Mouse (Mus musculus): ENCODE data around the gene Bcl2. TPM values are rescaled to one million over a fixed set of nuclear protein-coding genes. Genes with fewer than 3 reads are reported as not detected.

Bcl2 gene
- polyA plus RNA-seq, 1 experiment from 2014 or later: 5.6 TPM

DNA sequence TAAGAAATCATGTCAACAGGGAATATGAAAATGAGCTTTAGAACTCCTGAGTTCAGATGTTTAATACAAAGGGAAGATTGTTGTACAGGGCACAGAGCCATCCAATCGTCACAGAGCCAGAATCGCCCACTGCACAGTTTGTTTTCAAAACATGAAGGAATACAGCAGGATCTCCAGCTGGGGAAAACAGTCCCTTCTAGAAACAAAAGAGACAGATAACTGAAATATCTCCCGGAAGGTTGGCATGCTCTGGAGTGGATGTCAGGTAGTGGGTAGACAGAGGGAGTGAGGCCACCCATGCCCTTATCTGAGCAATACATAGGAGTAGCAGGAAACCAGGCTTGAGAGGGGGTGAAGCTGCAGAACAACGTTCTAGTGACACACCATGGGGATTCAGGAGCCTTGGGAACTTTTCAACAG, 60.6 kb downstream of the Bcl2 start:
- Histone ChIP-seq H3K9ac (ENCODE audit: low read length) (no peak overlapping the region), H3K27ac (replicated peaks) (no peak overlapping the region), H3K9me3 (ENCODE audit: control insufficient read depth, low read length) (no peaks in the 10 kb centered on the region), H3K36me3 (ENCODE audit: control insufficient read depth, insufficient read depth, low read length) (no peaks in the 10 kb centered on the region), H3K4me3 (ENCODE audit: low read depth, low read length) (no peak overlapping the region), H3K4me2 (replicated peaks; ENCODE audit: low read depth) (no peak overlapping the region), H3K27me3 (ENCODE audit: control insufficient read depth, insufficient read depth, low read length) (no peaks in the 10 kb centered on the region), H3K4me1 (replicated peaks; ENCODE audit: control insufficient read depth, insufficient read depth) (no peaks in the 10 kb centered on the region)
- WGBS: 57% methylated on average over 4 of the region's 4 CpGs
- no peak for ATAC-seq (ENCODE audit: low FRiP score, low TSS enrichment)
- no peak for TF ChIP-seq CTCF (IDR thresholded peaks at IDR 0.05; ENCODE audit: low read depth)
- TF ChIP-seq EP300 (optimal IDR thresholded peaks at IDR 0.05): no peak
- no peak for DNase-seq (ENCODE audit: low spot score)

DNA sequence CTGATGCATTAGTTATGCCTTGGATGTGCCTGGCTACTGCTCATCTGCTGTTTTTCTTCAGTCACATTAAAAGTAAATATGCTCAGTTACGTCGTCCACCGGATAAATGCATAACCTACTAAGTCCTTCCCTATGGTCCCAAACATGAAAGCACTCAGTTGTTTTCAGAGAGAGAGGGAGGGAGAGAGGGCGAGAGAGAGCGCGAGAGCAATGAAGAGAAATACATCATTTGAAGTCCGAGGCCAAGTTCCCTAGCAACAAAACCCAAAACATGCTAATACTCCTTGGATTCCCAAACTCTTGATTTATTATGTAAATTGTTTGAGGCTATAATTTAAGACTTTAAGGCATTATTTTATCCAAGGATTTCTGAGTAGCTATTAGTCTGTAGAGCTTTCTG, 62.9 kb downstream of the Bcl2 start:
- Histone ChIP-seq H3K27ac (replicated peaks) (no peak overlapping the region), H3K36me3 (ENCODE audit: control insufficient read depth, insufficient read depth, low read length) (no peaks in the 10 kb centered on the region), H3K9ac (ENCODE audit: low read length) (no peak overlapping the region), H3K9me3 (ENCODE audit: control insufficient read depth, low read length) (no peaks in the 10 kb centered on the region), H3K4me2 (replicated peaks; ENCODE audit: low read depth) (no peak overlapping the region), H3K4me1 (replicated peaks; ENCODE audit: control insufficient read depth, insufficient read depth) (no peaks in the 10 kb centered on the region), H3K4me3 (ENCODE audit: low read depth, low read length) (no peak overlapping the region), H3K27me3 (ENCODE audit: control insufficient read depth, insufficient read depth, low read length) (no peaks in the 10 kb centered on the region)
- no peak for TF ChIP-seq CTCF (IDR thresholded peaks at IDR 0.05; ENCODE audit: low read depth)
- no peak for TF ChIP-seq EP300 (optimal IDR thresholded peaks at IDR 0.05)
- 32% methylated on average over 7 of the region's 7 CpGs for WGBS
- DNase-seq (ENCODE audit: low spot score): no peak
- no peak; the same call in 1 of the 2 replicates for ATAC-seq (ENCODE audit: low FRiP score, low TSS enrichment)

DNA sequence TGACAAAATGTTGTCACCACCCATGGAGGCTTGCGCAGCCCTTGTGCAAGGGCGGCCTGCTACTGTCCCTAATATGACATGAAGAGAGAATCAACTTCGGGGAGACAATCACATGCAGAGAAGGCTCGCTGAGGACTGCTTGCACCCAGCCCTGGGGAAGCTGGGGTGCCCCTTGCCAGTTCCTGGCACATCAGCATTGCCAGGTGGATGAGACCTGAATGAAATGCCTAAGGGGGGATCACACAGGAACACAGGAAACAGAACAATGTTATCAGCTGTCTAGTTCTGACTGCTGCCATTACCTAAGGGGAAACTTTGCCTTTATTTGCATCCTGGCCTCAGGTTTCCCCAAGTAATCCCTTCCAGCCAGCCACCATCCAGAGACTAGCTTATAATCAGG, 63.6 kb downstream of the Bcl2 start:
- ATAC-seq (ENCODE audit: low FRiP score, low TSS enrichment) (no peak), DNase-seq (ENCODE audit: low spot score) (no peak)
- no peaks in the 10 kb centered on the region for H3K27me3 ChIP-seq (ENCODE audit: control insufficient read depth, insufficient read depth, low read length)
- no peak overlapping the region for H3K4me3 ChIP-seq (ENCODE audit: low read depth, low read length)
- TF ChIP-seq CTCF (IDR thresholded peaks at IDR 0.05; ENCODE audit: low read depth) (no peak), EP300 (optimal IDR thresholded peaks at IDR 0.05) (no peak)
- H3K9me3 ChIP-seq (ENCODE audit: control insufficient read depth, low read length): no peaks in the 10 kb centered on the region
- 95% methylated on average over 4 of the region's 4 CpGs for WGBS
- no peak overlapping the region for H3K4me2 ChIP-seq (replicated peaks; ENCODE audit: low read depth)
- H3K27ac ChIP-seq (replicated peaks): 0 out of 2 replicates have a peak overlapping the region, but pooled peaks have one; percentile 24
- no peaks in the 10 kb centered on the region for H3K36me3 ChIP-seq (ENCODE audit: control insufficient read depth, insufficient read depth, low read length)
- no peak overlapping the region for H3K9ac ChIP-seq (ENCODE audit: low read length)
- H3K4me1 ChIP-seq (replicated peaks; ENCODE audit: control insufficient read depth, insufficient read depth): no peaks in the 10 kb centered on the region

DNA sequence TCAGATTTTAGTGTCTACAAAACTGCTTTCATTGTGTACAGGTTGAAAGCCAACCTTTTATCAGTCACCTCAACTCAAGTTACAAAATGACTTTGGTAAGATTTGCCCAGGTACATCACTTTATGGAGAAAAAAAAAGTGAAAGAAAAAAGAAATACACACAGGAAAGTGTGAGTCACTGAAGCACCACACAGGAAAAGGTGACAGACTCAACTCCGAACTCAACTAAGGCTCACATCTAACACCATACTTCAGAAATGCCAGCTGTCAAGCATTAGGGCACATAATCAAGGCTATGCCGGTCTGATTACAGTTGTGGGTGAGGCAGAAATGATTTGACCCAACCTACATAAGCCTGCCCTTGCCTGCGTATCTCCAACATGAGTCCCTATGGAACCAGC, 66.7 kb downstream of the Bcl2 start:
- Histone ChIP-seq H3K4me3 (ENCODE audit: low read depth, low read length) (no peak overlapping the region), H3K4me2 (replicated peaks; ENCODE audit: low read depth) (no peak overlapping the region), H3K9me3 (ENCODE audit: control insufficient read depth, low read length) (no peaks in the 10 kb centered on the region), H3K36me3 (ENCODE audit: control insufficient read depth, insufficient read depth, low read length) (no peaks in the 10 kb centered on the region), H3K4me1 (replicated peaks; ENCODE audit: control insufficient read depth, insufficient read depth) (no peaks in the 10 kb centered on the region; the same call in 1 of the 2 replicates), H3K27me3 (ENCODE audit: control insufficient read depth, insufficient read depth, low read length) (no peaks in the 10 kb centered on the region), H3K27ac (replicated peaks) (no peak overlapping the region), H3K9ac (ENCODE audit: low read length) (no peak overlapping the region)
- 76% methylated on average over 3 of the region's 3 CpGs for WGBS
- no peak for TF ChIP-seq CTCF (IDR thresholded peaks at IDR 0.05; ENCODE audit: low read depth)
- no peak for TF ChIP-seq EP300 (optimal IDR thresholded peaks at IDR 0.05)
- no peak for DNase-seq (ENCODE audit: low spot score)
- no peak for ATAC-seq (ENCODE audit: low FRiP score, low TSS enrichment)

DNA sequence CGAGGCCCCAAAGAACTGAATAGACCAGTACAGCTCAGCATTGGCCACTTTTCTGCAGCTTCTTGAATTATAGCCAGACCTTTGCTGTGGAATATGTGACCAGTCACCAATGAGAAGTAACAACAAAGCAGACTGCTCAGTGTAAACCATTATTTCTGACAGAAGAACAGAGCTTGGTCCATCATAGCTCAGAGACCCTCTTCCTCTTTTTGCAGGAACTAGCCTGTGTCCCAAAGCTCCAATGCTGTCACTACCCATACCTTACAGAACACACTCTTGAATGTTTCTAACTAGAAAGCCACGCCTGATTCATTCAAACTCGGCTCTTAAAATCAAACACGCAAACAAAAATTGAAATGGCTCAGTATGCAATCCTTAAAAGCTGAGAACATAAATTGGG, 69.5 kb downstream of the Bcl2 start:
- TF ChIP-seq CTCF (IDR thresholded peaks at IDR 0.05; ENCODE audit: low read depth) (no peak), EP300 (optimal IDR thresholded peaks at IDR 0.05) (no peak)
- H3K27ac ChIP-seq (replicated peaks): no peak overlapping the region
- H3K9me3 ChIP-seq (ENCODE audit: control insufficient read depth, low read length): no peaks in the 10 kb centered on the region
- H3K9ac ChIP-seq (ENCODE audit: low read length): no peak overlapping the region
- H3K4me3 ChIP-seq (ENCODE audit: low read depth, low read length): no peak overlapping the region
- ATAC-seq (ENCODE audit: low FRiP score, low TSS enrichment) (no peak), DNase-seq (ENCODE audit: low spot score) (no peak)
- H3K4me1 ChIP-seq (replicated peaks; ENCODE audit: control insufficient read depth, insufficient read depth): no peaks in the 10 kb centered on the region; the same call in 1 of the 2 replicates
- no peaks in the 10 kb centered on the region for H3K36me3 ChIP-seq (ENCODE audit: control insufficient read depth, insufficient read depth, low read length)
- no peaks in the 10 kb centered on the region for H3K27me3 ChIP-seq (ENCODE audit: control insufficient read depth, insufficient read depth, low read length)
- no peak overlapping the region for H3K4me2 ChIP-seq (replicated peaks; ENCODE audit: low read depth)
- 67% methylated on average over 4 of the region's 4 CpGs for whole genome bisulfite sequencing

DNA sequence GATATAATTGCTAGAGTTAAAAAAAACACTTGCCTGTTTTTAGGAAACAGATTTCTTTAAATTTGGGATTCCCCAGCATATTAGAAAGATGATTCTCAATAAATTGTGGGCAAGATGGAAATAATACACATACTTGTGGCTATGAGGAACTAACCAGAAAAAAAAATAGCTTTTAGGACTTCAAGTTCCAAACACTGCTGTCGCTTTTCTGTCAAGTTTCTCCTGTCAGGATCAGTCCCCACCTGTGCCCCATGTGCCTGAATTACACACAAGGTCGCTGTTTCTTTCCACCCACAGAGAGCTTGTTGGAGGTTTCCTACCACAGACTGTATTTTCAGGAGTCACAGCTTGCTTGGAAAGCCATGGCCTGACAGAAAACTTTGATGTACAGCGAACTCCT, 70.5 kb downstream of the Bcl2 start:
- no peak overlapping the region for H3K4me2 ChIP-seq (replicated peaks; ENCODE audit: low read depth)
- no peaks in the 10 kb centered on the region for H3K36me3 ChIP-seq (ENCODE audit: control insufficient read depth, insufficient read depth, low read length)
- H3K27me3 ChIP-seq (ENCODE audit: control insufficient read depth, insufficient read depth, low read length): no peaks in the 10 kb centered on the region
- no peak for ATAC-seq (ENCODE audit: low FRiP score, low TSS enrichment)
- WGBS: 48% methylated on average over 3 of the region's 3 CpGs
- H3K9me3 ChIP-seq (ENCODE audit: control insufficient read depth, low read length): no peaks in the 10 kb centered on the region
- no peaks in the 10 kb centered on the region; the same call in 1 of the 2 replicates for H3K4me1 ChIP-seq (replicated peaks; ENCODE audit: control insufficient read depth, insufficient read depth)
- no peak overlapping the region for H3K27ac ChIP-seq (replicated peaks)
- H3K9ac ChIP-seq (ENCODE audit: low read length): no peak overlapping the region
- DNase-seq (ENCODE audit: low spot score): no peak
- TF ChIP-seq CTCF (IDR thresholded peaks at IDR 0.05; ENCODE audit: low read depth): no peak
- TF ChIP-seq EP300 (optimal IDR thresholded peaks at IDR 0.05): no peak
- H3K4me3 ChIP-seq (ENCODE audit: low read depth, low read length): no peak overlapping the region

Measured in stomach, postnatal 0 days (tissue).